Mouse (Mus musculus) embryonic facial prominence, embryonic 11.5 days (tissue): Measurements from ENCODE around the gene Plod3. TPM values are rescaled to one million over a fixed set of nuclear protein-coding genes. Genes with fewer than 3 reads are reported as not detected.

Source experiments
- ATAC-seq: fragments of 200-750 bp; cut with Nextera tagmentation; replicated peaks from 2 replicates; pipeline ENCODE4 v1.8.0; 2017; ENCODE audit warnings: low read depth; ENCODE audit not compliant: insufficient number of reproducible peaks, low FRiP score, low TSS enrichment
- DNase-seq: peaks from one replicate; pipeline ENCODE4 v3.0.0-alpha.2; 2015; ENCODE audit warnings: low spot score
- H3K27ac ChIP-seq: fragments of 300-500 bp; sonication (generic); replicated peaks from 2 replicates; pipeline ENCODE4 v1.5.1; 2014; ENCODE audit warnings: mild to moderate bottlenecking, low read depth, low read length, control low read depth
- H3K27me3 ChIP-seq: fragments of 300-500 bp; sonication (generic); 2 replicates; pipeline ENCODE4 v1.6.1; 2014; ENCODE audit warnings: mild to moderate bottlenecking, low read length, moderate library complexity, mixed read lengths; ENCODE audit not compliant: control insufficient read depth, insufficient read depth
- H3K36me3 ChIP-seq: fragments of 300-500 bp; sonication (generic); replicated peaks from 2 replicates; pipeline ENCODE4 v1.6.1; 2014; ENCODE audit warnings: low read depth, mild to moderate bottlenecking, low read length, moderate library complexity, mixed read lengths; ENCODE audit not compliant: control insufficient read depth, insufficient read depth
- H3K4me1 ChIP-seq: fragments of 300-500 bp; sonication (generic); 2 replicates; pipeline ENCODE4 v1.6.1; 2014; ENCODE audit warnings: low read length, mixed read lengths; ENCODE audit not compliant: control insufficient read depth, insufficient read depth
- H3K4me2 ChIP-seq: fragments of 300-500 bp; sonication (generic); 2 replicates; pipeline ENCODE4 v1.6.1; 2014; ENCODE audit warnings: low read depth, mild to moderate bottlenecking, control low read depth, low read length, moderate library complexity
- H3K4me3 ChIP-seq: fragments of 300-500 bp; sonication (generic); 2 replicates; pipeline ENCODE4 v1.5.1; 2014; ENCODE audit warnings: low read depth, low read length, control low read depth
- H3K9ac ChIP-seq: fragments of 300-500 bp; sonication (generic); replicated peaks from 2 replicates; pipeline ENCODE4 v1.6.1; 2014; ENCODE audit warnings: mild to moderate bottlenecking, control low read depth, low read length
- H3K9me3 ChIP-seq: fragments of 300-500 bp; sonication (generic); replicated peaks from 2 replicates; pipeline ENCODE4 v1.6.1; 2016; ENCODE audit warnings: mild to moderate bottlenecking, low read length, inconsistent platforms, mixed read lengths; ENCODE audit not compliant: control insufficient read depth
- WGBS: fragments of 180-500 bp; shearing (Covaris S2); extraction: QIAGEN DNeasy Blood & Tissue Kit; methylation state at CpG from one replicate; pipeline ENCODE4 v1.1.7; 2014; 5-methylcytosine and 5-hydroxymethylcytosine counted together
- microRNA counts: library from miRNA; unstranded; fragments of <30 nt; microRNA quantifications from one replicate; lab custom pipeline; 2016
- microRNA-seq: library from miRNA; unstranded; fragments of <30 nt; microRNA quantifications from one replicate; pipeline ENCODE4, GENCODE M21; 2016; ENCODE audit warnings: borderline number of aligned reads
- polyA plus RNA-seq: library from polyadenylated mRNA; unstranded; fragments of >200 nt; fragmentation: Nextera tagmentation; extraction: Ambion mirVana; gene quantifications from 2 replicates; pipeline ENCODE4 v1.2.1, GENCODE M21; 2014

The Plod3 gene
- polyA plus RNA-seq, 1 experiment from 2014 or later: 23.1 TPM

DNA sequence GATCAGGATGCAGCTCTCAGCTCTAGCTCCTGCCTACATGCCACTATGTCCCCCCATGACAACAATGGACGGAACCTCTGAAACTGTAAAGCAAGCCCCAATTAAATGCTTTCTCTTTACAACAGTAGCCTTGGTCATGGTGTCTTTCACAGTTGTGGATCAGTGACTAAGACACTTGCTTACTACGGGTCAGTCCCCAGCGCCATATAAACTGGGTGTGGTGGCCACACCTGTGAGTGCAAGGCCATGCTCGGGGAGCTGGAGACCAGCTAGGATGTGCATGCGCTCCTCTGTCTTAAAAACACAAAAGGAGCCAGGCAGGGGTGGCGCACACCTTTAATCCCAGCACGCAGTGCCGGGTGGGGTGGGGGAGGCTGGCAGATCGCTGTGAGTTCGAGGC is 52.6 kb downstream of the Plod3 start:
- H3K9ac ChIP-seq: no peak overlapping the region
- H3K36me3 ChIP-seq: no peaks in the 10 kb centered on the region; the same call in none of the 2 replicates
- no peaks in the 10 kb centered on the region for H3K9me3 ChIP-seq
- 93% methylated on average over 10 of the region's 10 CpGs for WGBS
- H3K27me3 ChIP-seq: no peaks in the 10 kb centered on the region
- no peaks in the 10 kb centered on the region for H3K4me1 ChIP-seq
- ATAC-seq: no peak
- no peak for DNase-seq
- H3K4me2 ChIP-seq: no peak overlapping the region
- no peak overlapping the region for H3K27ac ChIP-seq
- H3K4me3 ChIP-seq: no peak overlapping the region

DNA sequence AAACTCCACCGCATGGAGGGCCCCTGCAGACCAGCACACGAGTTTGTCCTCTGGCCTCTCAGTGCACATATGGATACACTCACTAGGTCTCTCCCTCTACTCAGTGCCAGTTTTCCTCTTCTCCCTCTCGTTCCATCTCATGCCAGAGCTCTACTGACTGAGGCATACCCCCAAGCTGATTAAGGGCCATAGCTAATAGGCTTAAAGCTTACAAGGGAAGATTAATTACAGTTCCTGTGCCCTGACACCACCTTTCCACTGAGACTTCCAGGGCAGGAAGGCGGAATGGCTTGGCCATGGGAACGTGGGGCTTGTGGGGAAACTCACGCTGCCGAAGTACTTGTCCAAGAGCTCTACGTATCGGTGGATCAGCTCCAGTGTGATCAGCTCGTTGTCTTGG is 54.6 kb downstream of the Plod3 start:
- WGBS: 85% methylated on average over 10 of the region's 10 CpGs
- DNase-seq (no peak), ATAC-seq (no peak)
- Histone ChIP-seq H3K4me1 (no peaks in the 10 kb centered on the region), H3K4me3 (no peak overlapping the region), H3K36me3 (no peaks in the 10 kb centered on the region; the same call in none of the 2 replicates), H3K9ac (no peak overlapping the region), H3K27ac (no peak overlapping the region), H3K9me3 (no peaks in the 10 kb centered on the region), H3K27me3 (no peaks in the 10 kb centered on the region), H3K4me2 (no peak overlapping the region)

DNA sequence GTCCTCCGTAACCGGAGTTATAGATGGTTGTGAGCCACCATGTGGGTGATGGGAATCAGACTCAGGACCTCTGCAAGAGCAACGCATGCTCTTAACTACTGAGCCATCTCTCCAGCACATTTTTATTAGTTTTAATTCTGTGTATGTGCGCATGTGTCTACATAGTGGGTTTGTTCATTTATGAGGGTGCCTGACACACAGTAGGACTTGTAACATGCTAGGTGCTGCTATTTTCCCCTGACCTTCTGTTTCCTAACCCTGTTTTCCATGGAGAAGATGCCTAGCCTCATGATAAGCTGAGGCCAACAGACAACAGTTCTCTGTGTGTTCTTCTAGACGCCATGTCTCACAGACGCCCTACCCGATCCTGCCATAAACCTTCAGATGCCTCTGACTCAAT is 57.2 kb downstream of the Plod3 start:
- WGBS: 90% methylated on average over 7 of the region's 7 CpGs
- no peak overlapping the region for H3K9ac ChIP-seq
- no peak overlapping the region for H3K4me2 ChIP-seq
- no peaks in the 10 kb centered on the region for H3K27me3 ChIP-seq
- H3K36me3 ChIP-seq: no peaks in the 10 kb centered on the region
- no peak overlapping the region for H3K27ac ChIP-seq
- no peak for DNase-seq
- no peaks in the 10 kb centered on the region for H3K9me3 ChIP-seq
- ATAC-seq: no peak
- no peaks in the 10 kb centered on the region for H3K4me1 ChIP-seq
- H3K4me3 ChIP-seq: no peak overlapping the region

DNA sequence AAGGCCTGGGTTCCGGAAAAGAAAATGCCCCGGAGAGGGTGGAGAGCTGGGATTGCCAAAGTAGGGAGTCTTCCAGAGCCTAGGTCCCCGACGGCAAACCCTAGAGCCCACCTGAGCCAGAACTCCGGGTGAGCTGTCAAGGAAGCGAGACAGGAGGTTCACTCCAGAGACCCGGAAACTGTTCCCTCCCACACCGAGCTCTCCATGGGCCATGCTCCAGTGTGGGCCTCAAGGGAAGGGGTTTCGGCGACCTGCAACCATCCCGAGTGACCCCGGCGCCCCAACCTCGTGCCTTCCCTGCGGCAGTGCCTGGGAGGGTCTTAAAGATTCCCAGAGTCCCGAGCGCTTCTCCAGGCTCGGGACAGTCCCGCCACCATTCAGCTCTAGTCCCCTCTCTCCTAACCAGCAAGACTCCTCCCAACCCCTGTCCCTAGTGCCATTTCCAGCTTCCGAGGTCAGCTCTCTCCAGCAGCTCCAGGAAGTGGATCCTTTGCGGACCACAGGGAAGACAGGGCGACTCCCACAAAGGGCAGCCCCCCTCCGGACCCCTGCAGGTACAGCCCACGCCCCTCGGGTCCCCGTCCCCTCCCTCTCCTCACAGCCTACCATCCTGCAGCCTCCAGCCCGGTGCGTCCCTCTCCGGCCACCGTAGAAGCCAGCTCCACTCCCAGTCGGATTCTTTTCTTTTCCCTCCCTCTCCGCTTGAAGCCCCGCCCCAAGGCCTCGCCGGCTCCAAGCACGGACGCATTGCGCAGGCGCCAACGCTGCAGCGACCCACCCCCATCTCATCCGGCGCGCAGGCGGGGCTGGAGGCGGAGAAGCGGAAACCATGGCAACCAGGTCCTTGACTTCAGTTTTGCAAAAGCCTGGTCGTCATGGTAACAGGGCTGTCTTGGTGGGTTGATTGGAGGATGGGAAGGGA is 58.8 kb downstream of the Plod3 start, which contains the start of gene Ap1s1:
TSS of gene Ap1s1 (minus strand) at position 734 of the 922 bp plus-strand sequence.
- H3K4me3 ChIP-seq: peak within 1 kb of the TSS; percentile 71
- H3K27me3 ChIP-seq: no peaks in the 10 kb centered on the region
- WGBS: 1% methylated on average over 48 of the region's 48 CpGs
- peak within 1 kb of the TSS; percentile 80 for H3K9ac ChIP-seq
- DNase-seq (peak; percentile 100), ATAC-seq (peak; percentile 90)
- no peaks in the 10 kb centered on the region for H3K4me1 ChIP-seq
- no peaks in the 10 kb centered on the region for H3K9me3 ChIP-seq
- 0 out of 2 replicates have a peak within 1 kb of the TSS, but pooled peaks have one; percentile 16 for H3K27ac ChIP-seq
- peak within 1 kb of the TSS; percentile 82 for H3K4me2 ChIP-seq
- H3K36me3 ChIP-seq: no peaks in the 10 kb centered on the region

MicroRNA genes within 50 kb of the gene (microRNA counts, 519-probe panel; counts per million panel counts)
- not detected for microRNA mmu-miR-702 (lab: Ali Mortazavi, UCI)

Small RNA genes within 50 kb of the gene (microRNA-seq; reads per million reads assigned to microRNA genes)
- 82.3 reads per million, percentile 38 among the genes with 10 or more reads in this experiment for gene Mir702

Other genes with a start within 250 kb of the Plod3 start
- 63.0 and 67.1 TPM in 2 replicates for gene Col26a1, start 103.8 kb upstream of the Plod3 start, polyA plus RNA-seq
- 72.5 and 83.4 TPM in 2 replicates for gene Ift22, start 78.9 kb upstream of the Plod3 start, polyA plus RNA-seq
- gene Fis1, start 33.7 kb upstream of the Plod3 start, polyA plus RNA-seq: 298 and 318 TPM in 2 replicates
- gene Cldn15, start 20.4 kb upstream of the Plod3 start, polyA plus RNA-seq: 0.22 and 0.25 TPM in 2 replicates
- gene Znhit1, start 1.0 kb downstream of the Plod3 start, polyA plus RNA-seq: 101 and 104 TPM in 2 replicates
- 0.68 and 0.72 TPM in 2 replicates for gene Vgf, start 39.4 kb downstream of the Plod3 start, polyA plus RNA-seq
- 144 and 159 TPM in 2 replicates for gene Ap1s1, start 59.1 kb downstream of the Plod3 start, polyA plus RNA-seq
- gene Serpine1, start 85.2 kb downstream of the Plod3 start, polyA plus RNA-seq: 0.17 TPM in 1 of 2 replicates, not detected in the other
- 3.6 and 4.6 TPM in 2 replicates for gene Trim56, start 129.2 kb downstream of the Plod3 start, polyA plus RNA-seq
- gene Muc3, start 162.3 kb downstream of the Plod3 start, polyA plus RNA-seq: not detected in 2 replicates
- not detected in 2 replicates for gene Muc3a, start 225.4 kb downstream of the Plod3 start, polyA plus RNA-seq